Mouse (Mus musculus) olfactory bulb, adult 2 months (tissue): ENCODE measurements around the gene Stpg1.

Experiments used
- CTCF ChIP-seq: fragments of 200-500 bp; IDR thresholded peaks from 2 replicates; pipeline ENCODE4 v1.5.1; 2012; ENCODE audit warnings: low read depth, mild to moderate bottlenecking, low read length, moderate library complexity; ENCODE audit not compliant: insufficient read depth
- POLR2A ChIP-seq: fragments of 200-500 bp; IDR thresholded peaks from 2 replicates; pipeline ENCODE4 v1.6.1; 2012; ENCODE audit warnings: mild to moderate bottlenecking, low read depth, low read length, moderate library complexity; ENCODE audit not compliant: insufficient read depth

DNA sequence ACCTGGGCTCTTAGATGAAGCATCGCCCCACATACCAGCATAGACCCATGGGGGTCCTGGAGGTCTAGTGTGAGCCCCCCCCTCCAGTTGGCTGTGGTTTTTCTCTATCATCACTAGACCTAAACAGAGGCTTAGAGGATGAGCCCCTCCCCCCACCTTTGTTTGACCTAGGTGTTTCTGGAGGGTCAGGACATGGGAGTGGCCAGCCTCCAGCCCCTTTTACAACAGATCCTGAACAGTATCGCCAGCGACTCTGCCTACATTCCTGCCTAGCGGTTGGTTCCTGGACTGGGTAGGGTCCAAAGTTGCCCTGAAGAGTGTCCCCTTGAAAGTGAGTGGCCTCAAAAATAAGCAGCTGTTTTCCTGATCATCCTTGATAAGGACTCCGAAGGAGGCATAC, 83.9 kb downstream of the Stpg1 start:
- TF ChIP-seq CTCF (no peak), POLR2A (no peak)
